Mouse (Mus musculus) fibroblast of lung, adult 2 months (primary cell): ENCODE results near the gene Phf21a.
"Not testable (repeated sequence)": the region's sequence is repeated elsewhere in the genome, so short reads cannot be mapped to it uniquely, and the experiment has no call there.

Source experiments
- DNase-seq: peaks from one replicate; pipeline ENCODE4 v3.0.0-alpha.2; 2011; ENCODE audit warnings: low read depth

The Phf21a gene

GRCm38 (mm10) chr2:92082196-92082595 lies 10.7 kb upstream of the Phf21a start:
- DNase-seq = no peak

DNA sequence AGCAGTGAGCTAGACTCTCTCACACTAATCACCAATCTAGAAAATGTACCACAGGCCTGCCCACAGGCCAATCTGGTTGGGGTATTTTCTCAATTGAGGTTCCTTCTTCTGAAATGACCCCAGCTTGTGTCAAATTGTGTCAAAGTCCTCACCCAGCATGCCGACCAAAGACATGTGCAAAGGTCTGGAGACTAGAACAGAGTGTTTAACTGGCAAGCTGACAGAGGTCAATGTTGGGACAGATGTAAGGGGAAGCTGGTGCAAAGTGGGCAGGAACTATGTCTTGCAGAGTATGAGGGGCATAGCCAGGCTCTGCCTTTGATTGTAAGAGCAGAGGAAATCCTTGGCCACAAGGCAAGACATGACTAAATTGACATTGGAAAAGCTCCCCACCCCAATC lies 7.2 kb upstream of the Phf21a start:
- DNase-seq = no peak

DNA sequence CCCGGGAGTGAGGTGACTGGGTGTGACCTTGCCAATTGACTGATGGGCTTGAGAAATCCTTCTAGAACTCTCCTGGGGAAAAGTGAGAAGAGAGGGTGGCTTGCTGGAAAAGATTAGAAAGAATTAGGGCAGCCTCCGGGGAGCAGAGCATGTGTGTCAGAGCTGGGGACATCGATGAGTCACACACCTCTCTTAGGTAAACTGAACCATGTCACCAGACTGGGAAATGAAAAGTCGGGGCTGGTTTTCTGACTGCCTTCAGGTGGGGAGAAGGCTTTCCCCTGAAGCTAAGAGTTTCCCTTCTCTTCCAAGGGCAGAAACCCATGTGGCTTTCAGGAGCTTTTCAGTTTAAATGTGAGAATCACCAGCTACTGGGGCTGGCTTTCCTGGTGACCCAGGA lies 5.9 kb upstream of the Phf21a start:
- DNase-seq = no peak

DNA sequence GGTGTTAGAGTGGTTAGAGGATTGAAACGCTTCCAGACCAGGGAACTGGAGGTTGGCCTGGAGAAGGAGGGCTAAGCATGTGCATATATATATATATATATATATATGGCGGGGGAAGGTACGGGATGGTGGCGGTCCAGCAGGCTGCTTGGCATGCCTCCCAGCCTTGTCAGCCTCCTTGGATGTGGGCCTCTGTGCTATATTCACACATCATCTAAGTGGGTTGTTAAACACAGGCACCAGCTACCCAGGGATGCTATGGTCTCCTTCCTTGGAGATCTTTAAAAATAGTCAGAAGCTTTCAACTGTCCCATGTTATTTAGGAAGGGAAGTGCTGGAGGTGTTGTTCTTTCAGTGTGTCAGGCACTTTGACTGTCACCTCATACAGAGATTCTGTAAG lies 3.1 kb upstream of the Phf21a start:
- DNase-seq = no peak

GRCm38 (mm10) chr2:92093503-92093902 lies 586 bp downstream of the Phf21a start:
- DNase-seq = not testable (repeated sequence)

- no peak for DNase-seq
These were observed 1.2 kb downstream of the Phf21a start for GRCm38 (mm10) chr2:92094078-92094477.

DNA sequence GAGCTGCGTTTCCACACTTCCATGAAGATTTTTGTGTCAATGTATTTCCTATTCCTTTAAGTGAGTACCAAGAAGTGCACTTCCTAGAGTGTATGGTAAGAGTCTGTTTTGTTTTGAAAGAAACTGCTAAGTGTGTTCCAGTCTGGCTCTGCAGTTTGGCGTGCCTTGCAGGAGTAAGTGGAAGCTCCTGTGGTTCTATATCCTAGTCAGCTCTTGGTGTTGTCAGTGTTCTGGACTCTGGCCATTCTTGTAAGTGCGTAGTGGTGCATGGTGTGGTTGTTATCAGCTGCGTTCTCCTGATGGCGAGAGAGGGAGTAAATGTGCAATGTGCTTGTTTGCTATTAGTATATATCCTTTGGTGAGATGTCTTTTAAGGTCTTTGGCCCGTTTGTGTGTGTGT lies 7.9 kb downstream of the Phf21a start:
- no peak for DNase-seq

DNA sequence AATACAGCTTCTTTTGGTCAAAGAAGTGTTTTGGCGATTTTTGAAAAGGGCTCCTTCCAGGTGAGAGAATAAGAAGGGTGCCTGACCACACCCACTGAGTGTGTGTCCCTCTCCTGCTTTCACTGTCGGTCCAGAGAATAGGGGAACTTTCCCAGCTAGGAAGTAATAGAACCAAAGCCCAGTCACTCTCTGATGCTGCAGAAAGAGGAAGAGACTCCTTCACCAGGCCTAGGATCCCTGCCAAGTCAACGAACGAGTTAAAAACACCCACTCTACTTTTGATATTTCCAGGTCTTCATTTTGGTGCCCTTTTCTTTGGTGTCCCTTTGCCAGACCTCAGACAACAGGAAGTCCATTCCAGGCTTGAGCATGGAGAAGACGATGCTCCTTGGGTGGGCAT lies 31.6 kb downstream of the Phf21a start:
- no peak for DNase-seq

- DNase-seq = no peak
These were observed 32.4 kb downstream of the Phf21a start for GRCm38 (mm10) chr2:92125330-92125729.

GRCm38 (mm10) chr2:92130071-92130470 lies 37.2 kb downstream of the Phf21a start:
- DNase-seq = no peak

DNA sequence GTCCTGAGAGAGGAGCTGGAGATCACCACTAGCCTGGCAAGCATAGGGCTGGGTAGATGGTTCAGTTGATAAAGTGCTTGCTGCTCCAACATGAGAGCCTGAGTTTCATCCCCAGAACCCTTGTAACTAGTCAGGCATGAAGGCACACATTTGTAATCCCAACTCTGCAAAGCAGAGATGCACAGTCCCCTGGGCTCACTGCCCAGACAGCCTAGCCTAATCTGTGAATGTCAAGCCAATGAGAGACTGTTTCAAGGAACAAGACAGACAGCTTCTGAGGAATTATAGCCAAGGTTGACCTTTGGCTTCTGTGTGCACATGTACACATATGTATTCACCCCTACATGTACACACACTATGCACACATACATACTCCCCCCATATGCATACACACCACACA lies 45.8 kb downstream of the Phf21a start:
- no peak for DNase-seq

- no peak for DNase-seq
These were observed 46.4 kb downstream of the Phf21a start for GRCm38 (mm10) chr2:92139365-92139764.

DNA sequence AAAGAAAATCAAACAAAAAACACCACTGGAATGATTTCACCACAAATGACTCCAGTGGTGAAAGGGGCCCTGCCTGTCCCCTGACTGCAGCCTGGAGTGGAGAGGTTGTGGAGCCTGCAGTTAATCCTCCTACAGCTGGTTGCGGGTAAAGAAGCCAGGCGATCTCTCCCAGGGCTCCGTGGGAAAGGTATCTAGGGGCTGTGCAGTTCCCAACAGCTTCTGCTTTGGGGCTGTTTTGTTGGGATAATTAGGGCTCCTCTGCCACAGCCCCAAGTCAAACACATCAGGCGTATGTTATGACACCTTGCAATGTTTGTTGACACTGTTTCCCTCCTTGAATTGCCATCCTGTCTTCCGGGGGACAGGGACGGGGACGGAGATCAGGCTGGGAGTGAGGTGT lies 47.5 kb downstream of the Phf21a start:
- DNase-seq = no peak

- no peak for DNase-seq
These were observed 48.2 kb downstream of the Phf21a start for GRCm38 (mm10) chr2:92141073-92141472.

DNA sequence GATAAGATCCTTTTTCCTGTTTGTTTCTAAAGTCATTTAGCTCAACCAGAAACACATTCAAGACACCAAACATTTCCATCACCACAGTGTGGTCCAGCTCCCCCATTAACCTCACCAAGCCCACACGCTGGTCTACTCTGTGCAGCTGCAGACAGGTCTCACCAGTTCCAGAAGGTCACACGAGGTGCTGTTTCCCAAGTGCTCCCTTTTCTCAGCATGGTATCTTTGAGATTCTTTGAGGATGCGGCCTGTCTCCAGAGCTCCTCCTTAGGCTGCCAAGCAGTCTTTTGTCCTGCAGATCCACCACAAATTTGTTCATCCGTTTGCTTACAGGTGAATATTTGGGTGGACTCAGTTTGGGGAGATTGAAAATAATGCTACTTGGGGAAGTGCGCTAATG lies 51.0 kb downstream of the Phf21a start:
- no peak for DNase-seq

DNA sequence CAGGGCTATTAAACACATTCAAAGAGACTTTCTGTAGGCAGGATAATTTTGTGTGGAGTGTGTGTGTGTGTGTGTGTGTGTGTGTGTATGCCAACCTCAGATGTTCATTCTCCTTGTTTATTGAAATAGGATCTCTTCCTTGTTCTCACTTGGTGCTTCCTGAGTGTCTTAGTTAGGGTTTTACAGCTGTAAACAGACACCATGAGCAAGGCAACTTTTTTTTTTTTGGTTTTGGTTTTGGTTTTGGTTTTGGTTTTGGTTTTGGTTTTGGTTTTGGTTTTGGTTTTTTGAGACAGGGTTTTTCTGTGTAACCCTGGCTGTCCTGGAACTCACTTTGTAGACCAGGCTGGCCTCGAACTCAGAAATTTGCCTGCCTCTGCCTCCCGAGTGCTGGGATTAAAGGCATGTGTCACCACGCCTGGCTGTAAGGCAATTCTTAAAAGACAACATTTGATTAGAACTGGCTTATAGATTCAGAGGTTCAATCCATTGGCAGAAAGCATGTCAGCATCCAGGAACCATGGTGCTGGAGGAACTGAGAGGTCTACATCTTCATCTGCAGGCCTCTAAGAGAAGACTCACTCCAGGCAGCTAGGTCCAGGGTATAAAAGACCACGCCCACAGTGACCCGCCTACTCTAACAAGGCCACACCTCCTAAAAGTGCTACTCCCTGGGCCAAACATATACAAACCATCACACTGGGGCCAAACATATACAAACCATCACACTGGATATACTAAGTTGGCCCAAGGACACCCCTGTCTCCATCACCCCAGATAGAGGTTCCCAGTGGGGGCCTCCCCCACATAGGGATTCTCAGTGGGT lies 55.2 kb downstream of the Phf21a start:
- not testable (repeated sequence) for DNase-seq

- no peak for DNase-seq
These were observed 71.4 kb downstream of the Phf21a start for GRCm38 (mm10) chr2:92164291-92164690.

DNA sequence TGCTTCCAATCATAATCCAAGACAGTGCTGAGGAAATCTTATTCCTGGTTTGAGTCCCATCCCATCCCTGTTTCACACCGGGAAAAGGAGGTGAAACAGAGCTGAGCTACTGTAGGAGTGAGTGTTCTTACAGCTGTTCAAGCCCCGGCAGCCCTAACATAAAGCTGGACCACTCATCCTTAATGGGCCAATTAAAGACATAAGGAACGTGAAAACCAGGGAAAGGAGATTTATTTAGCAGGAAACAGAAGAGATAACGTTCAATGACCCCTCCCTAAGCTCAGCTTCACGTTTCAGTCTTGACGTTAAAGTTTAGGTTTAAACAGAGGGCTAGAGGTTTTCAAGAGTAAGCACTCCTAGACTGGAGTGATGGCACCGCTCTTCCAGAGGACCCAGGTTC lies 74.0 kb downstream of the Phf21a start:
- no peak for DNase-seq

DNA sequence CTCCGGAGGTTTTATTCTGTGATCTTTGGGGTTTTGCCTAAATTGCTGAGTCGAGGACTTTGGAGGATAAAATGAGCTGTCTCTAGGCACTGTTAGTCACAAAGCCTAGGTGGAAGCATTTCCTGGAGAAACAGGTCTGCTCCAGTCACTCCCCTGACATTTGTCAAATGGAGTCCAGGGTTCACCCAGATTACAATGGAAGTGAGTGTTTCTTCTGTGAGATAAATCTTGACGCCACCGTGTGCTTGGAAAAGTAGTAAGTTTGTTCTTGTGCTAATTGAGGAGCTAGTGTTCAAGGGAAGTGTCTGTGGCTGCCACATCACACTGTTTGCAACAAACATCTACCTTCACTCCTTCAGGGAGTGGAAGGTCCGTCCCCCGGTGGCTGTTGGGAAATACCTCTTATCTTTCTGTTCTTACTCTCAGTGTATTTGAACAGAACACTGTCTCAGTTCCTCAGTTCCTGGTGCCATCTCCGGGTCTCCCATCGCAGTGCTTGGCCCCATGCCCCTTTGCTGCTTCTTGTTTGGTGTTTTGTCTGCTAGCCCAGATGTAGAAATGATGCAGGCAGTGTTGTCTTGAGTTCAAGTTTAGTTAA lies 78.2 kb downstream of the Phf21a start:
- no peak for DNase-seq

DNA sequence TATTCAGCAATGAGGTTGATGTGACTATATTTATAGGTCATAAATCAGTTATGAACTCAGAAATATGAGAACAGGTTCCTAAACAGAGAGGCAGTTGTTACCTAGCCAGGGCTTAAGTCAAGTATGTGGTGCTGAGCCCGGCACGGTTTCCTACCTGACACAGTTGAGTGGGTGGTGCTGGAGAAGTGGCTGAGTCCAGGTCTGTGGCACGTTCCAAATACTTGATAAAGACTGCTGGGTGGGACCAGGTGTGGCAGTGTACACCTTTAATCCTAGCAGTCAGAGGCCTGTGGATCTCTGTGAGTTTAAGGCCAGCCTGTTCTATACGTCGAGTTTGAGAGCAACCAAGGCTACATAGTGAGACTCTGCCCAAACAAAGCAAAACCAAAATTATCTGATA lies 79.4 kb downstream of the Phf21a start:
- DNase-seq = no peak

DNA sequence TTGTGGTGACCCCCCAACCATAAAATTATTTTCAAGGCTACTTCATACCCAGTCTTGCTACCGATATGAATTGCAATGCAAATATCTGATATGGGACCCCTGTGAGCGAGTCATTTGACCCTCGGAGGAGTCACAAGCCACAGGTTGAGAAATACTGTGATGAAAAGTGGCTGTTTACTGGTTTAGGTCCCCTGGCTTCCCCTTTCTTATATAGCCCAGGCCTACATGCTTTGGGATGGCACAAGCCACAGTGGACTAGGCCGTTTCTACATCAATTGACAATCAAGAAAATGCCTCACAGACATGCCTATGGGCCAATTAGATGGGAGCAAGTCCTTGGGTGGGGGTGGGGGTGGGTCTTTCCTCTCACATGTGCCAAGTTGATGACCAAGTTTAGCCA lies 80.3 kb downstream of the Phf21a start:
- no peak for DNase-seq

GRCm38 (mm10) chr2:92174265-92174664 lies 81.3 kb downstream of the Phf21a start:
- DNase-seq = no peak

GRCm38 (mm10) chr2:92175002-92175401 lies 82.1 kb downstream of the Phf21a start:
- no peak for DNase-seq

- DNase-seq = no peak
These were observed 83.4 kb downstream of the Phf21a start for GRCm38 (mm10) chr2:92176292-92176691.
